Mouse (Mus musculus): ENCODE data around the gene Atpaf1.
A peak's percentile ranks its signal among the peaks of the same experiment; 100 is the strongest.

The Atpaf1 gene

DNA sequence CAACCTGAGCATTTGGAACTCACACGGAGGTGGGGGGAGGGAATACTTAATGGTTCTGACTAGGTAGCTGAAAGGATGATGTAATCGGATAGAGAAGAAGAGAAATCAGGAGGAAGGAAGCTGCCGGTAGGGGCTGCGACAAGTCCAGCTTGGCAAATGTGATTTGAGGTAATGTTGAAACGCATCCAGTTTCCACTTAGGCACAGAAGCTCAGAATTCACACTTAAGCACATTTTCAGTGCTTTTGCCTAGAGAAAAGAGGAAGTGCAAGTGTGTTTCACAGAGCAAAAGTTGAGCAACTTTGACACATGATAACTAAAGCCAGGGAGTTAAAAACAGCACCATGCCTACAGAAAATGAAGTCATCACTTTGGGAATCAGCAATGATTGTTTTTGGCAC lies 62.8 kb downstream of the Atpaf1 start:
- DNase-seq (ENCODE audit: inconsistent age in 2 of 2, low spot score in 1 of 2): peak in 1 of 2 experiments; percentile 36

DNA sequence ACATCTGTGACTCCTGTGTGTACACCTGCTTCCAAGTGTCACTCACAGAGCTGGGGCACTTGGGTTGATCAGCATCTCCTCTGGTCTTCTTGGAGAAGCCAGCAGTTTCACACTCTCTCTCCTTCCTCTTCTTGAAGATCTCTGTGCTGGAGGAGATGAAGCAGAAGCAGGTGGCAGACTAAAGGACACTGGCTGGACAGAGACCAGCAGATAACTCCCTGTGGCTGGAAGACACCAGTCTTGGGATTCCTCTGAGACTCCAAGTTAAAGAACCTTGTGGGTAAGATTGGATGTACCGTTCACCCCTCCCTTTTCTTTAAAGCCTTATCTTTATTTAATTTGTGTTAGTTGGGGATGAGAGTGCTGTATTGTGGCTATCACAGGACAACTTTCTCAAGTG lies 63.5 kb downstream of the Atpaf1 start:
- DNase-seq (ENCODE audit: inconsistent age in 2 of 2, low spot score in 1 of 2): no peak

DNA sequence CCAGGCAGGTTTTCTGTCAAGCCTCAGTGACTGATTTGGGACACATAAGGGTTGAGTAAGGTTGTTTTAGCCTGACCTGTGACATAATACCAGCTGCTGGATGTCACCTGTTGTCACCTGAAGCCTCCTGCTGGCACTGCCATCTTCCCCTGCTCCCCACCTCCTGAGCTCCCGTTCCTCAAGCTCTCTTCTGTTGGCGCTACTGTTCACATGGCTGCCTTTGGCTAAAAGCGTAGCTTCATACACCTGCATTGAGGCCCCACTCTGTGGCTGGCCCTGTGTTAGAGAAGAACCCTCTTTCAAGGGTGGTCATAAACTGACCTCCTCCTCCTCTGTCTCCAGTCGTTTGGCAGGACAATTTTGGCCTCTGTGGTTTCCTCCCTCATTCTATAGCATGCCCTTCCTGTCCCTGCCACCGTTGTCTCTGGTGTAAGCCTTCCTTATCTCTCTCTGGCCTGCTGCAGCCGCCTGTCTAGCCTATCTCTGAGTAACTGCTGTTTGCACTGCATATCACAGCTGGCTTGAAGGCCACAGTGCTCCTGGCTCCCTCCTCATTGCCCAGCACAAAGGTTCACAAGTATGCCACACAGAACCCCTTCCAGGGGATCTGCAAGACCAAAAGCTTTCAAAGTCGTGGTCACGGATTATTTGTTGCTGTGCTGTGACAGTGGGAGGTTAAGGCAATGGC lies 64.5 kb downstream of the Atpaf1 start:
- no peak for DNase-seq (ENCODE audit: inconsistent age in 2 of 2, low spot score in 1 of 2)

DNA sequence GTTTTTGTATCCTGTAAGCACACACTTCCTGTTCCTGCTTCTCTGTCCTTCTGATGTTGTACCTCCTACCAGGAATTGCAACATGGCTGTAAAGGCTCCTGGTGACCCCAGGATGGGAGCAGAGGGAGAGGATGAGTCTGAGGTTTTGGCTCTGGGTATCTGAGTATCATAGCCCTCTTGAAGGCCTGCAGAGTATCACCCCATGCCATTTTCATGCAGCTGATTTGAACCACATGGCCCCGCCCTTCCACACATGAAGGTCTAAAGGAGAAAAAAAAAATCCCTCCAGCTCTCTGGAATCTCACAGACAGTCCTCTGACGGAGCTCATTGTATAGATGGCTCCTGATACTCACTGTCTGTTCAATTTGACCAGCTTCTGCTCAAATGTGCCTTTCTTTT lies 65.5 kb downstream of the Atpaf1 start:
- no peak for DNase-seq (ENCODE audit: inconsistent age in 2 of 2, low spot score in 1 of 2)

DNA sequence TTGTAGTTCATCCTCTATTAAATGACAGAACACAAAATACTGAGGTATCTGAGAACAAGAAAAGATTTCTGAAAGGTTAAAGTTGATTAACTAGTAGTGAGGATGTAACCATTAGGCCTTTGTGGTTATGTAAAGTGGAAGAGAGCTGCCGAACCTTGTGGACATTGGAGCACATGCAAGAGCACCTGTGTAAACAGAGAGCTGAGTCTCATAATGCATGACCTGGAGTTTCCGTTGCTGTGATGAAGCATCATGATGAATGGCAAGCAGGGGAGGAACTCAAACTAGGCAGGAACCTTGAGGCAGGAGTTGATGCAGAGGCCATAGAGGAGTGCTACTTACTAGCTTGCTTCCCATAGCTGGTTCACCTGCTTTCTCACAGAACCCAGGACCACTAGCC lies 66.0 kb downstream of the Atpaf1 start:
- no peak for DNase-seq (ENCODE audit: inconsistent age in 2 of 2, low spot score in 1 of 2)

DNA sequence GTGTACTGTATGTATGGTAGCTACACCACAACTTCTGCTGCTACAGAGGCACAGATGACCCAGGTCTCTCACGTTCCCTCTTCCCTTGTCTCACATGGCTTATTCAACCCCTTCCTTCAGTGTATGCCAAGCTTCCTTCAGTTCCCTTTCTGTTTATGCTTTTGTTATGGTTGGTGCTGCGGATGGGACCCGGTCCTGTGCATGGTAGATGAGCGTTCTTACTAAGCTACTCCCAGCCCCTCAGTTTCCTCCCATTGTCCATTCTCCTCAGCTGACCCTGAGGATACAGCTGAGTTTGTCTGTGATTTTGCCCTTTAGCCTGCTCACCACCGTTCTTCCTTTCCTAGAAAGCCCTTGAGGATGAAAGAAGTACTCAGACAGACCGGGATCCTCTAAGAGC lies 67.0 kb downstream of the Atpaf1 start:
- no peak for DNase-seq (ENCODE audit: inconsistent age in 2 of 2, low spot score in 1 of 2)

DNA sequence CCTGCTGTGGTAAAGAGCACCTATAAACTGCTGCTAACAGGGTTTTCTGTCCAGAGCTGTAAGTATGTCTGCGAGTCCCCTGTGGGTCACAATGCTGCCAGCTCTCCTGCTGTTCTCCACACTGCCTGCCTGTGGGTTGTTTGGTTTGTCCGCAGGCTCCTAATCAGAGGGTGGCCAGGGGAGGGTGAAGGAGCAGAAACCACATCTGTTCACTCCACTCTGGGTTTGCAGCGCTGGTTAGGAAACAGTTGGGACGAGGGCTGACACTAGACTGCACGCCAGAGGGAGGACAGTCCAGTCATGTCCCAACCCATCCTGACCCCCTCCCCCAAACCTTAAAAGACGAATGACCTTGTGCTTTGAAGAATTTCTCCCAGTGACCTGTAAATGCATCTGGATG lies 70.5 kb downstream of the Atpaf1 start:
- no peak for DNase-seq (ENCODE audit: inconsistent age in 2 of 2, low spot score in 1 of 2)

DNA sequence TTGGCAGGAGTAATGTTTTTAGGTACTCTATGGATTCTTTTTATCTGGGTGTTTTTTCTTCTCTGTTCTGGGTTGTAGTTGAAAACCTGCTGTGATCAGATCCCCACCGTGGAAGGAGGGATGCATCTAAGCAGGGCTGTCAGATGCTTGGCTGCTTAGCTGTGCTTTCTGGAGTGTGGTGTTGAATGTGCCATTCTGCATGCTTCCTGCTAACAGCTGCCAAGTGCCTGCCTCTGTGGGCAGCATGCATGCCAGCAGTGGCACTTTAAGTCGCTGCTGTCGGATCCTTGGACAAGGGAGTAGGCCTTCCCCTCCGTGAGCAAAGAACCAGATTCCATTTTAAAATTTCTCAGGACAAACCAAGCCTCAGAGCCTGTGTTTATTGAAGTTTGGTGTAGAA lies 71.0 kb downstream of the Atpaf1 start:
- DNase-seq (ENCODE audit: inconsistent age in 2 of 2, low spot score in 1 of 2): no peak

DNA sequence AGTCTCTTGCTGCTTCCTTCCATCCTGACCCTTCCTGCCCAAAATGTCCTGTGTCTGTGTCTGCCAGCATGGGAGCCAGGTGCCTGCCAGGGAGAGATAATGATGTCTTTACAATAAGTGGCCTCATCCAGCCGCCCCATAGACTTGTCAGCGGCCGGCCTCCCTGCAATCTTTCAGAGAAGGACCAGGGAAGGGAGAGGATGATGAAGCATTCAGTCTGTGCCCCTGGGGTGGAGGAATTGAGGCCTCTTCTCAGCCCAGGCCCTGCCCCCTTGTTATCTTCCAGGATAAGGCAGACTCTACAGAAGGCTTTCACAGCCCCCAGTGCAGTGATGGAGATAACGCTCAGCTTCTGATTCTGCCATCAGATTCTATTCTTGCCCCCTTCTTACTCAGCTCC lies 71.7 kb downstream of the Atpaf1 start:
- no peak for DNase-seq (ENCODE audit: inconsistent age in 2 of 2, low spot score in 1 of 2)

DNA sequence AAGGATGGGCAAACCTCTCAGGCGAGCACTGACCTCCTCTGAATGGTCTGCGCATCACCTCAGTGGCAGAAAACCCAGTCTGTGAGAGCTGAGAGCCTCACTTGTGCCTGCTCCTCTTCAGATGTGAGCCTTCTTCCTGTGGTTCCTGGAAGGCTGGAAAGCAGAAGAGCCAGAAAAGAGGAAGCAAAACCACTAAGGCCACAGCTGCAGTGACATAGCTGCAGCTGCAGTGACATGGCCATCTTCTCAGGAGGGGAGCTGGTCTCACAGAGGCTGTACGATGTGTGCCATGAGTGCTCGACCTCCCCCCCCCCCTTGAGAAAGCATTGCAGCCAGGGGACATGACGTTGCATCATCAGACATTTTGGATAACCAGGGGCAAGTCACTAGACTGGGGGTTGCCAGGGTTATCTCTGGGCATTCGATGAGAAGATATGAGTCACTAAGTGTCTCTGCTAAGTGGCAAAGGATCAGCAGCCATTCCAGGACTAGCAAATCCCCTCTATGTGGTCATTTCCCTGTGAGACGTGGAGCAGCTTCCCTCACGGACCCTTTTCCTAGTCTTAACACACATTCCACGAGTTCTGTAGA lies 72.8 kb downstream of the Atpaf1 start:
- DNase-seq (ENCODE audit: inconsistent age in 2 of 2, low spot score in 1 of 2): peak in 1 of 2 experiments; percentile 63

DNA sequence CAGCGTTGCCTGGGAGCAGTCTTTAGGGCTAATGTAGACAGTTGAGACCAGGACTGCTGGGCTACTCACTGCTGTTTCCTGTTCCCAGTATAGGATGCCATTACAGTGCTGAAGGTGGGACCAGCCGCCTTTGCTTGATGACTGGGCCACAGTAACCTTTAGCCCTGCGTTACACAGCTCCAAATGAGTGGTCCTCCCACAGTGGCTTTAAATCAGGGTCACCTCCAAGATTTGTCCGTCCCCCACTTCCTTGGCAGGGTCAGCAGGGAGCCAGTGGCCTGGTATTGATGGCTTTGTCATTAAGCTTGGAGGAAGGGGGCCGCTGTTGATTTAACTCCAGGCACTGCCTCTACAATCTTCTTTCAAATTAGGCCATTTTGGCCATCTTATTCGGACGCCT lies 78.7 kb downstream of the Atpaf1 start:
- no peak for DNase-seq (ENCODE audit: inconsistent age in 2 of 2, low spot score in 1 of 2)

DNA sequence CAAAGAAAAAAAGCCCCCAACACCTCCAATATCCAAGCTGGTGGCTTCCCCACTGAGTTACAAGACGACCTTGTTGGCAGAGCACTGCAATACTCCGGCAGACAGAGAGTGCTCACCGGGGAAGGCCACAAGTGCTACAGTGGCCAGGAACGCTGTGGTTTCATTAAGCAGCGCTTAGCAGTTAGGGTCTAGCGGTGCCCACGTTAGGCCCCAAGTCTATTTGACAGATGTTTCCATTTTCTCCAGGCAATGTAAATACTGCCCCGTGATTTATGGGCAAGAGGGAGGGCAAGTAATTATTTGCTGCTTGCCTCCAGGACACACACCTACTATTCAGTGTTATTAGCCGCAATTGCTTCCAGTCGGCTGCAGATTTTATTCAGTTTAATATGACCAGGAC lies 79.3 kb downstream of the Atpaf1 start:
- DNase-seq (ENCODE audit: inconsistent age in 2 of 2, low spot score in 1 of 2): no peak

Data from adrenal gland, adult (tissue).